ENCODE assay signal across 8 mouse cellular contexts in genomic region chr8:60889843-60890519, GRCm38 (mm10). TPM values are rescaled to one million over a fixed set of nuclear protein-coding genes. Genes with fewer than 3 reads are reported as not detected.
DNase-seq lines count a peak whose midpoint lies in the region; ATAC-seq lines count a peak whose summit lies in the region.

TSS of gene Hpf1 (plus strand) at chr8:60890418.

- DNase-seq in adrenal gland, adult 18-20 months (ENCODE audit: low spot score in 2 of 2) = peak; percentile 84 to 88
- DNase-seq in embryo, embryonic 11 days = peak; percentile 100
- DNase-seq in gastrocnemius, postnatal 25 days = peak; percentile 95
- DNase-seq in intestine, embryonic 14.5 days (ENCODE audit: low spot score) = peak; percentile 92
- peak; percentile 93 for DNase-seq in left cerebral cortex, postnatal 14 days (ENCODE audit: low spot score in 2 of 2)
- peak; percentile 98 for DNase-seq in mesoderm, embryonic 11.5 days (ENCODE audit: low read depth, low spot score)
- DNase-seq in right cerebral cortex, postnatal 36 days (ENCODE audit: low spot score in 2 of 2) = peak; percentile 92
- peak; percentile 97 for DNase-seq in yolk sac, embryonic 10.5 days (ENCODE audit: low spot score)

- no peak within 1 kb of the TSS for H3K27ac ChIP-seq in intestine, embryonic 14.5 days (ENCODE audit: low read depth)

- H3K27me3 ChIP-seq in intestine, embryonic 14.5 days (replicated peaks; ENCODE audit: control insufficient read depth, insufficient read depth, low read length) = no peaks in the 10 kb centered on the region

- H3K9ac ChIP-seq in intestine, embryonic 14.5 days (ENCODE audit: low read length) = peak within 1 kb of the TSS; percentile 70

- ATAC-seq in intestine, embryonic 14.5 days (replicated peaks; ENCODE audit: low FRiP score, low TSS enrichment, low read depth) = peak; percentile 98

- intact Hi-C loops in left cerebral cortex, postnatal 14 days (cut with DNase I) = no loop called here

- no peaks in the 10 kb centered on the region for H3K9me3 ChIP-seq in intestine, embryonic 14.5 days (ENCODE audit: control insufficient read depth, low read length)

- H3K4me1 ChIP-seq in intestine, embryonic 14.5 days (replicated peaks; ENCODE audit: control insufficient read depth, insufficient read depth, low read length) = peaks cover 11% of the 10 kb centered on the region

- H3K4me2 ChIP-seq in intestine, embryonic 14.5 days (ENCODE audit: low read length) = peak within 1 kb of the TSS; percentile 68

- peak within 1 kb of the TSS; percentile 63 for H3K4me3 ChIP-seq in intestine, embryonic 14.5 days (ENCODE audit: low read depth, low read length)

- 6% methylated on average over 41 of the region's 43 CpGs for WGBS in intestine, embryonic 14.5 days

- H3K36me3 ChIP-seq in intestine, embryonic 14.5 days (ENCODE audit: control insufficient read depth, insufficient read depth, low read length) = peaks cover 7% of the 10 kb centered on the region; the same call in 1 of the 2 replicates

RNA-seq across cellular contexts. Expression of gene Hpf1, which starts in this region (rescaled TPM):
- total RNA-seq in adrenal gland, adult 18-20 months (2021) = 10 to 100 TPM; 18.7 to 23.6 TPM
- total RNA-seq in gastrocnemius, postnatal 25 days (2021) = 1 to 10 TPM; 6.1 to 6.7 TPM
- 89.2 and 91.1 TPM in 2 replicates for polyA plus RNA-seq in intestine, embryonic 14.5 days (2014; fragmentation: Nextera tagmentation; extraction: Ambion mirVana)
- 10 to 100 TPM; 43.0 to 43.9 TPM for total RNA-seq in left cerebral cortex, postnatal 14 days (2021)
